9 mouse cellular contexts compared by ENCODE assay signal in genomic region chr7:133620721-133621120, GRCm38 (mm10). TPM values are rescaled to one million over a fixed set of nuclear protein-coding genes. Genes with fewer than 3 reads are reported as not detected.
A peak's percentile ranks its signal among the peaks of the same experiment; 100 is the strongest.
DNase-seq lines count a peak whose midpoint lies in the region; ATAC-seq and TF ChIP-seq lines count a peak whose summit lies in the region.
"Had no signal": no experiment of that assay in that cellular context is flagged by ENCODE, and none has a peak within 500 bp of the region (broad histone marks: within the 10 kb centered on the region; RNA-seq: fewer than 3 reads in every experiment).

No protein-coding gene starts in this region.

- H3K4me3 ChIP-seq in liver, postnatal 0 days (ENCODE audit: low read depth, low read length): no peak overlapping the region
- H3K4me3 ChIP-seq in liver, embryonic 11.5 days (ENCODE audit: low read depth, low read length): no peak overlapping the region
- H3K4me3 ChIP-seq in hindbrain, embryonic 16.5 days (ENCODE audit: low read length): no peak overlapping the region
- H3K4me3 ChIP-seq in neural tube, embryonic 13.5 days: no peak overlapping the region
- H3K4me3 ChIP-seq: megakaryocyte, embryonic 14.5 days had no signal

- no peak overlapping the region for H3K4me2 ChIP-seq in liver, postnatal 0 days (ENCODE audit: low read depth, low read length)
- no peak overlapping the region for H3K4me2 ChIP-seq in liver, embryonic 11.5 days
- no peak overlapping the region for H3K4me2 ChIP-seq in hindbrain, embryonic 16.5 days (ENCODE audit: low read length)
- H3K4me2 ChIP-seq in neural tube, embryonic 13.5 days: peak overlapping the region; percentile 31

- no peak for ATAC-seq in liver, postnatal 0 days
- no peak for ATAC-seq in liver, embryonic 11.5 days (replicated peaks; ENCODE audit: low FRiP score)
- ATAC-seq in hindbrain, embryonic 16.5 days: peak; percentile 52; the same call in 1 of the 2 replicates
- ATAC-seq in neural tube, embryonic 13.5 days (ENCODE audit: low read depth): no peak; the same call in 1 of the 2 replicates

- no peaks in the 10 kb centered on the region for H3K9me3 ChIP-seq in liver, postnatal 0 days (ENCODE audit: low read length)
- no peaks in the 10 kb centered on the region for H3K9me3 ChIP-seq in liver, embryonic 11.5 days (ENCODE audit: control insufficient read depth, low read length)
- H3K9me3 ChIP-seq in hindbrain, embryonic 16.5 days (ENCODE audit: control insufficient read depth, low read length): no peaks in the 10 kb centered on the region
- H3K9me3 ChIP-seq in neural tube, embryonic 13.5 days: no peaks in the 10 kb centered on the region
- H3K9me3 ChIP-seq: megakaryocyte, embryonic 14.5 days had no signal

- no peak overlapping the region for H3K9ac ChIP-seq in liver, postnatal 0 days (replicated peaks)
- no peak overlapping the region for H3K9ac ChIP-seq in liver, embryonic 11.5 days (ENCODE audit: low read depth, low read length)
- H3K9ac ChIP-seq in hindbrain, embryonic 16.5 days (ENCODE audit: low read depth, low read length): no peak overlapping the region
- H3K9ac ChIP-seq in neural tube, embryonic 13.5 days: no peak overlapping the region

- H3K27ac ChIP-seq in liver, postnatal 0 days (ENCODE audit: low read depth): no peak overlapping the region
- H3K27ac ChIP-seq in liver, embryonic 11.5 days (ENCODE audit: low read depth, low read length): no peak overlapping the region
- no peak overlapping the region for H3K27ac ChIP-seq in hindbrain, embryonic 16.5 days (ENCODE audit: low read depth, low read length)
- no peak overlapping the region for H3K27ac ChIP-seq in neural tube, embryonic 13.5 days (replicated peaks)

- H3K27me3 ChIP-seq in liver, postnatal 0 days (ENCODE audit: insufficient read depth, low read length): no peaks in the 10 kb centered on the region
- H3K27me3 ChIP-seq in liver, embryonic 11.5 days (replicated peaks; ENCODE audit: control insufficient read depth, insufficient read depth, low read length): no peaks in the 10 kb centered on the region
- no peaks in the 10 kb centered on the region for H3K27me3 ChIP-seq in hindbrain, embryonic 16.5 days (replicated peaks; ENCODE audit: control insufficient read depth, insufficient read depth, low read length)
- H3K27me3 ChIP-seq in neural tube, embryonic 13.5 days: no peaks in the 10 kb centered on the region

- TF ChIP-seq CTCF in liver, postnatal 0 days (IDR thresholded peaks at IDR 0.05; ENCODE audit: low read depth): peak; percentile 44

- no peak for TF ChIP-seq EP300 in liver, postnatal 0 days (IDR thresholded peaks at IDR 0.05; ENCODE audit: low read depth)

- no peaks in the 10 kb centered on the region for H3K4me1 ChIP-seq in liver, postnatal 0 days (ENCODE audit: insufficient read depth)
- no peaks in the 10 kb centered on the region for H3K4me1 ChIP-seq in liver, embryonic 11.5 days (replicated peaks; ENCODE audit: control insufficient read depth, insufficient read depth, low read length)
- no peaks in the 10 kb centered on the region for H3K4me1 ChIP-seq in hindbrain, embryonic 16.5 days (ENCODE audit: control insufficient read depth, insufficient read depth, low read depth, low read length)
- H3K4me1 ChIP-seq in neural tube, embryonic 13.5 days (replicated peaks): peaks cover 10% of the 10 kb centered on the region
- H3K4me1 ChIP-seq: megakaryocyte, embryonic 14.5 days had no signal

- H3K36me3 ChIP-seq in liver, postnatal 0 days (replicated peaks; ENCODE audit: insufficient read depth, low read length): no peaks in the 10 kb centered on the region
- H3K36me3 ChIP-seq in liver, embryonic 11.5 days (ENCODE audit: control insufficient read depth, insufficient read depth, low read length): no peaks in the 10 kb centered on the region
- no peaks in the 10 kb centered on the region for H3K36me3 ChIP-seq in hindbrain, embryonic 16.5 days (ENCODE audit: control insufficient read depth, insufficient read depth, low read length)
- H3K36me3 ChIP-seq in neural tube, embryonic 13.5 days: no peaks in the 10 kb centered on the region

- peak; percentile 22 for DNase-seq in adrenal gland, adult 2 months
- DNase-seq in adrenal gland, adult 18-20 months (ENCODE audit: low spot score in 2 of 2): no peak
- DNase-seq in liver, postnatal 0 days: no peak
- no peak for DNase-seq in liver, embryonic 11.5 days (ENCODE audit: low spot score)
- DNase-seq in spleen, adult 12 weeks (ENCODE audit: low spot score): no peak
- no peak for DNase-seq in ovary, adult 18-20 months (ENCODE audit: low spot score)

- WGBS in liver, postnatal 0 days (ENCODE audit: insufficient replicate concordance): 44% methylated on average over 11 of the region's 11 CpGs
- WGBS in liver, embryonic 11.5 days: 61% methylated on average over 11 of the region's 11 CpGs
- WGBS in hindbrain, embryonic 16.5 days: 44% methylated on average over 11 of the region's 11 CpGs
- 37% methylated on average over 11 of the region's 11 CpGs for WGBS in neural tube, embryonic 13.5 days

RNA-seq across cellular contexts. Expression of gene Edrf1, which starts 16.6 kb away (rescaled TPM):
- total RNA-seq in adrenal gland, adult 2 months (2021): 10 to 100 TPM; 15.4 to 18.3 TPM
- polyA plus RNA-seq in adrenal gland, adult 2 months (2012; rRNA removed): 3.7 and 5.7 TPM in 2 replicates
- total RNA-seq in adrenal gland, adult 18-20 months (2021): 10 to 100 TPM; 16.8 to 21.0 TPM
- polyA plus RNA-seq in liver, postnatal 0 days (2015; fragmentation: Nextera tagmentation; extraction: Ambion mirVana): 3.9 and 4.5 TPM in 2 replicates
- 23.0 and 24.4 TPM in 2 replicates for polyA plus RNA-seq in liver, embryonic 11.5 days (2014; fragmentation: Nextera tagmentation; extraction: Ambion mirVana)
- 14.9 and 21.5 TPM in 2 replicates for polyA plus RNA-seq in hindbrain, embryonic 16.5 days (2015; fragmentation: Nextera tagmentation; extraction: Ambion mirVana)
- polyA plus RNA-seq in neural tube, embryonic 13.5 days (2015; fragmentation: Nextera tagmentation; extraction: Ambion mirVana): 16.5 and 20.4 TPM in 2 replicates

RNA-seq across cellular contexts. Expression of gene Tex36, which starts 18.8 kb away (rescaled TPM):
- not detected for total RNA-seq in adrenal gland, adult 2 months (2021)
- polyA plus RNA-seq in adrenal gland, adult 2 months (2012; rRNA removed): not detected in 2 replicates
- total RNA-seq in adrenal gland, adult 18-20 months (2021): not detected
- not detected in 2 replicates for polyA plus RNA-seq in liver, postnatal 0 days (2015; fragmentation: Nextera tagmentation; extraction: Ambion mirVana)
- not detected in 2 replicates for polyA plus RNA-seq in liver, embryonic 11.5 days (2014; fragmentation: Nextera tagmentation; extraction: Ambion mirVana)
- not detected in 2 replicates for polyA plus RNA-seq in hindbrain, embryonic 16.5 days (2015; fragmentation: Nextera tagmentation; extraction: Ambion mirVana)
- polyA plus RNA-seq in neural tube, embryonic 13.5 days (2015; fragmentation: Nextera tagmentation; extraction: Ambion mirVana): not detected in 2 replicates

RNA-seq across cellular contexts. Expression of gene Mmp21, which starts 59.1 kb away (rescaled TPM):
- not detected for total RNA-seq in adrenal gland, adult 2 months (2021)
- polyA plus RNA-seq in adrenal gland, adult 2 months (2012; rRNA removed): 0.10 TPM in 1 of 2 replicates, not detected in the other
- not detected for total RNA-seq in adrenal gland, adult 18-20 months (2021)
- 0.11 TPM in 1 of 2 replicates, not detected in the other for polyA plus RNA-seq in liver, postnatal 0 days (2015; fragmentation: Nextera tagmentation; extraction: Ambion mirVana)
- polyA plus RNA-seq in liver, embryonic 11.5 days (2014; fragmentation: Nextera tagmentation; extraction: Ambion mirVana): 0.13 TPM in 1 of 2 replicates, not detected in the other
- polyA plus RNA-seq in hindbrain, embryonic 16.5 days (2015; fragmentation: Nextera tagmentation; extraction: Ambion mirVana): 0.10 and 0.16 TPM in 2 replicates
- polyA plus RNA-seq in neural tube, embryonic 13.5 days (2015; fragmentation: Nextera tagmentation; extraction: Ambion mirVana): not detected in 2 replicates
